Mouse (Mus musculus) limb, embryonic 13.5 days (tissue): ENCODE data around the gene Lhcgr. TPM values are rescaled to one million over a fixed set of nuclear protein-coding genes. Genes with fewer than 3 reads are reported as not detected.

Experiments
- ATAC-seq: fragments of 200-750 bp; cut with Nextera tagmentation; 2 replicates; pipeline ENCODE4 v1.8.0; 2017; ENCODE audit warnings: low read depth, moderate number of reproducible peaks, moderate TSS enrichment; ENCODE audit not compliant: low FRiP score
- H3K27ac ChIP-seq: fragments of 300-500 bp; sonication (generic); 2 replicates; pipeline ENCODE4 v1.5.1; 2015; ENCODE audit warnings: inconsistent platforms, mild to moderate bottlenecking, moderate library complexity
- H3K27me3 ChIP-seq: fragments of 300-500 bp; sonication (generic); 2 replicates; pipeline ENCODE4 v1.6.1; 2015; ENCODE audit warnings: mild to moderate bottlenecking, inconsistent platforms
- H3K36me3 ChIP-seq: fragments of 300-500 bp; sonication (generic); 2 replicates; pipeline ENCODE4 v1.6.1; 2015; ENCODE audit warnings: inconsistent platforms, mild to moderate bottlenecking, moderate library complexity
- H3K4me1 ChIP-seq: fragments of 300-500 bp; sonication (generic); 2 replicates; pipeline ENCODE4 v1.6.1; 2015; ENCODE audit warnings: inconsistent platforms
- H3K4me2 ChIP-seq: fragments of 300-500 bp; sonication (generic); replicated peaks from 2 replicates; pipeline ENCODE4 v1.6.1; 2015; ENCODE audit warnings: inconsistent platforms, mild to moderate bottlenecking, moderate library complexity
- H3K4me3 ChIP-seq: fragments of 300-500 bp; sonication (generic); 2 replicates; pipeline ENCODE4 v1.5.1; 2015; ENCODE audit warnings: moderate library complexity, mild to moderate bottlenecking, inconsistent platforms
- H3K9ac ChIP-seq: fragments of 300-500 bp; sonication (generic); 2 replicates; pipeline ENCODE4 v1.6.1; 2015; ENCODE audit warnings: mild to moderate bottlenecking, inconsistent platforms
- H3K9me3 ChIP-seq: fragments of 300-500 bp; sonication (generic); 2 replicates; pipeline ENCODE4 v1.6.1; 2016; ENCODE audit warnings: inconsistent platforms
- WGBS: fragments of 180-500 bp; shearing (Covaris S2); methylation state at CpG from one replicate; pipeline ENCODE4 v1.1.7; 2015; 5-methylcytosine and 5-hydroxymethylcytosine counted together
- polyA plus RNA-seq: library from polyadenylated mRNA; unstranded; fragments of >200 nt; fragmentation: Nextera tagmentation; extraction: Ambion mirVana; gene quantifications from 2 replicates; pipeline ENCODE4 v1.2.1, GENCODE M21; 2015

Lhcgr gene
- polyA plus RNA-seq, 1 experiment from 2014 or later = 0.51 TPM

DNA sequence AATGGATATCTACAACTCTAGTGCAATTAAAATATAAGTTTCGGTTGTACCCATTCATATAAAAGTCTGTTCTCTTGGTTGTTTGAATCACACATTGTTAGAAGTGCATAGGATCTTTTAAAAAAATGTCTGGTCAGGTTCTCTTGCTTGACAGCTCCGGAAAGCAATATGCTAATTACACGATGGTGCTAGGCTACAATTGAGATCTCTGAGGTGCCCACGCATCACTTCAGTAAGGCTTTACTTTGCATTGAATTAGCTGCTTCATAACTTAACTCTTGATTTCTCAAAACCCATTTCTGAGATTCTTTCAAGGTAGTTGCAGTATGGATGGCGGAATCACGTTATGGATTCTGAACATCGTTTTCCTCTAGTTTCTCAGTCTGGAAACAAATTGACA is 21.7 kb downstream of the Lhcgr start:
- H3K36me3 ChIP-seq = no peaks in the 10 kb centered on the region
- no peak overlapping the region for H3K4me2 ChIP-seq
- H3K4me1 ChIP-seq = peaks cover 19% of the 10 kb centered on the region
- H3K9me3 ChIP-seq = no peaks in the 10 kb centered on the region
- H3K27ac ChIP-seq = no peak overlapping the region
- no peak overlapping the region for H3K9ac ChIP-seq
- no peaks in the 10 kb centered on the region for H3K27me3 ChIP-seq
- WGBS = 85% methylated on average over 7 of the region's 7 CpGs
- no peak for ATAC-seq
- H3K4me3 ChIP-seq = no peak overlapping the region

DNA sequence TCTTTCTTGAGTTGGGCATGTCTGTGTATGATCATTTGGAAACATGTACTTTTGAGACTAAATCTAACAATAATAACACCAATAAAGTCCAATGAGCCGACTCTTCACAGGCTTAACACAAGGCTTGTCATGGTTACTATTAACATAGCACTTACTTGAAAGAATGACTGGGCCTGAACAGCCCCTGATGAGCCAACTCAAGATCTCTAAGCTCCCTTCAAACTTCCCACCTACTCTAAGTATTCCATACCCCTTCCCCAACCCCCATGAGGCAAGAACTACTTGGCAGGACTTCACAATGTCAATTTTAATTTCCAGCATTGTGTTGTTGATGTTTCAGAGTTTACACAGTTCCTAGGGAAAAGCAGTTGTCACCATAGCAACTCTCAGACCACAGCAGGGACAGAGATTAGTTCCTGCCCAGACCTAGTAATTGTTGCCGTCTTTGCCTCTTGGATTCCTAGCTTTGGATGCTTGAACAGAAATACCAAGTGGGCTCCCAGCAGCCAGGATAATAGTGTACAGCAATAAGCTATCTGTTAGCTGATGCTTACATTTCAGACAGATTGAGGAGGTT is 22.4 kb downstream of the Lhcgr start:
- H3K4me1 ChIP-seq = peaks cover 12% of the 10 kb centered on the region
- peak; percentile 20; the same call in 1 of the 2 replicates for ATAC-seq
- H3K27me3 ChIP-seq = no peaks in the 10 kb centered on the region
- no peak overlapping the region for H3K27ac ChIP-seq
- WGBS = 75% methylated on average over 2 of the region's 2 CpGs
- H3K9me3 ChIP-seq = no peaks in the 10 kb centered on the region
- H3K9ac ChIP-seq = no peak overlapping the region
- H3K4me2 ChIP-seq = no peak overlapping the region
- H3K36me3 ChIP-seq = no peaks in the 10 kb centered on the region
- H3K4me3 ChIP-seq = no peak overlapping the region

GRCm38 (mm10) chr17:88766857-88767256 is 24.9 kb downstream of the Lhcgr start:
- H3K36me3 ChIP-seq = no peaks in the 10 kb centered on the region
- H3K27me3 ChIP-seq = no peaks in the 10 kb centered on the region
- H3K27ac ChIP-seq = no peak overlapping the region
- 87% methylated on average over 6 of the region's 6 CpGs for WGBS
- H3K9ac ChIP-seq = no peak overlapping the region
- no peak for ATAC-seq
- H3K4me2 ChIP-seq = no peak overlapping the region
- H3K9me3 ChIP-seq = no peaks in the 10 kb centered on the region
- 0 out of 2 replicates have a peak, but pooled peaks cover 4% of the 10 kb centered on the region for H3K4me1 ChIP-seq
- H3K4me3 ChIP-seq = no peak overlapping the region

GRCm38 (mm10) chr17:88764136-88764485 is 27.7 kb downstream of the Lhcgr start:
- H3K36me3 ChIP-seq = no peaks in the 10 kb centered on the region
- no peak overlapping the region for H3K4me3 ChIP-seq
- no peaks in the 10 kb centered on the region for H3K9me3 ChIP-seq
- WGBS = 58% methylated on average over 3 of the region's 3 CpGs
- ATAC-seq = peak; percentile 49; the same call in 1 of the 2 replicates
- H3K27me3 ChIP-seq = no peaks in the 10 kb centered on the region
- H3K9ac ChIP-seq = no peak overlapping the region
- H3K4me1 ChIP-seq = 0 out of 2 replicates have a peak, but pooled peaks cover 4% of the 10 kb centered on the region
- H3K4me2 ChIP-seq = no peak overlapping the region
- no peak overlapping the region for H3K27ac ChIP-seq

DNA sequence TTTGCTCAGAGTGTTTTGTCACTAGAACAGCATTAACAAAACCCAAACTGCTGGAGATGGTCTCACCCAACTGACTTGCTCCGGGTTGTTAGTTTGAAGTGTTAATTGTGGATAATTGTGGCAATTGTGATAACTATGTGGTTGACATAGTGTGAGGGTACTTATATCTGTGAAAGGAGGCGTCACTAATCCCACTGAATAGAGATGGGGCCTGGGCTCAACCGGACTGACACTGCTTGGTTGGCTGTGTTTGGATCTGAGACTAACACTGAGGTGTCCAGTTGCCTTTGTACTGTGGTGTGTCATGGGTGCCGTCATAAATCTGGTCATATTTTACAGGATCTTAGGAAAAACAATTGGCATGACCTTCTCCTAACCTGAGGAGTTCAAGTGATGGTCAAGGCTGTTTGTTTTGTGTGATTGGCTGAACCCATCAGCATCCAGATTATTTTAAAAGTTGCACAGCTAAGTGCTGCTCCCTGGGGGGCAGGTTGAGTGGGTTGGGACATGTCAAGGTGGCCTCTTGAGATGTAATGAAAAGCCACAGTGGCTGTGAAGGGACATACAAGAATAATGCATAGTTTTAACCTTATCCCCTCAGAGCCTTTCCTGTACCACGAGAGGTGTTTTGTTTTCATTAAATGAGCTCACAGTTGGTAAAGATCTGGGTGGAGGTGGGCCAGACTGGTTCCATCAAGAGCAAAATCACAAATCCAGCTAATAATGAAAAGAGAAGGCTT is 28.2 kb downstream of the Lhcgr start:
- H3K27ac ChIP-seq = no peak overlapping the region
- no peak overlapping the region for H3K4me2 ChIP-seq
- no peak overlapping the region for H3K4me3 ChIP-seq
- H3K9me3 ChIP-seq = no peaks in the 10 kb centered on the region
- 0 out of 2 replicates have a peak, but pooled peaks cover 4% of the 10 kb centered on the region for H3K4me1 ChIP-seq
- H3K36me3 ChIP-seq = no peaks in the 10 kb centered on the region
- H3K9ac ChIP-seq = no peak overlapping the region
- ATAC-seq = no peak; the same call in 1 of the 2 replicates
- 48% methylated on average over 5 of the region's 5 CpGs for WGBS
- H3K27me3 ChIP-seq = no peaks in the 10 kb centered on the region

GRCm38 (mm10) chr17:88758003-88758437 is 33.8 kb downstream of the Lhcgr start:
- no peak for ATAC-seq
- Histone ChIP-seq H3K36me3 (no peaks in the 10 kb centered on the region), H3K9ac (no peak overlapping the region), H3K4me3 (no peak overlapping the region), H3K4me1 (peaks cover 37% of the 10 kb centered on the region), H3K27ac (no peak overlapping the region), H3K4me2 (no peak overlapping the region), H3K27me3 (no peaks in the 10 kb centered on the region), H3K9me3 (no peaks in the 10 kb centered on the region)
- WGBS = 28% methylated on average over 9 of the region's 9 CpGs

DNA sequence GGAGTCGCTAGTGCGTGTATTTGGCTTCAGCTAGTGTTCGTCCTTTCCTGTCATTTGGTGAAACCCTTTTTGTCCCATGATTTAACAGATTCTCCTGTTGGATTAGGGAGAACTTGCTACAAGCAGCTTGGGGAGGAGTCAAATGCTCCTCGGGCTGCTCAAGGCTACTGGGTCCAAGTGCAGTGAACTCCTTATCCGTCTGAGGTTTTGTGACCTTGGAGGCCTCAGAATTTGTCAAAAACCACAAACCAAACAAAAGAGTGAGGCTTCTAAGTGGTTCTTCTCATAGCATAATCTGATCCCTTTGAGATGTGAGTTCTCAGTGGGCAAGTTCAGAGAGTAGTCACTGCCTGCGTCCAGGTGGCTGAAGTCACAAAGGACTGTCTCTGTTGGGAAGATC is 36.0 kb downstream of the Lhcgr start:
- Histone ChIP-seq H3K27ac (no peak overlapping the region), H3K36me3 (no peaks in the 10 kb centered on the region), H3K4me1 (peaks cover 40% of the 10 kb centered on the region), H3K27me3 (no peaks in the 10 kb centered on the region), H3K9ac (no peak overlapping the region), H3K4me2 (no peak overlapping the region), H3K9me3 (no peaks in the 10 kb centered on the region), H3K4me3 (no peak overlapping the region)
- WGBS = 74% methylated on average over 6 of the region's 6 CpGs
- no peak for ATAC-seq

DNA sequence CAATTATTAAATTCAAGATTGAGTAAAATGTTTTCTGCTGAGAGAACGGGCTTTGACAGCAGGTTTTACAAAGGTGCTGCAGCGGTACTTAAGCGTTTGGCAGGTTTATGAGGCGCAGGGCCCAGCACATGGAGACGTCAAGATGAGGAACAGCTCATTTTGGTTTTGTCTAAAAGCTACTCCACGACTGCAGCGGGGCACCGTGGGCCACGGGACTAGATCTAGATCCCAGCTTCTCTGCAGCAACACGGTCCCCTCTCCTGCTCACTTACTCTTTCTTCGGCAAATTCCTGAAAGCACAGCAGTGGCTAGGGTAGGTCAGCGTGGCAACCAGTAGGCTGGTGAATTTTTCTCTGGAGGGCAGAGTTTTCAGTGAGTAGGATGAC is 38.3 kb downstream of the Lhcgr start:
- ATAC-seq = 0 out of 2 replicates have a peak, but pooled peaks have one; percentile 10
- Histone ChIP-seq H3K9me3 (no peaks in the 10 kb centered on the region), H3K27me3 (no peaks in the 10 kb centered on the region), H3K9ac (peak overlapping the region; percentile 31; the same call in 1 of the 2 replicates), H3K27ac (no peak overlapping the region), H3K36me3 (no peaks in the 10 kb centered on the region), H3K4me2 (peak overlapping the region; percentile 56), H3K4me1 (peaks cover 40% of the 10 kb centered on the region), H3K4me3 (peak overlapping the region; percentile 24)
- WGBS = 22% methylated on average over 12 of the region's 12 CpGs

DNA sequence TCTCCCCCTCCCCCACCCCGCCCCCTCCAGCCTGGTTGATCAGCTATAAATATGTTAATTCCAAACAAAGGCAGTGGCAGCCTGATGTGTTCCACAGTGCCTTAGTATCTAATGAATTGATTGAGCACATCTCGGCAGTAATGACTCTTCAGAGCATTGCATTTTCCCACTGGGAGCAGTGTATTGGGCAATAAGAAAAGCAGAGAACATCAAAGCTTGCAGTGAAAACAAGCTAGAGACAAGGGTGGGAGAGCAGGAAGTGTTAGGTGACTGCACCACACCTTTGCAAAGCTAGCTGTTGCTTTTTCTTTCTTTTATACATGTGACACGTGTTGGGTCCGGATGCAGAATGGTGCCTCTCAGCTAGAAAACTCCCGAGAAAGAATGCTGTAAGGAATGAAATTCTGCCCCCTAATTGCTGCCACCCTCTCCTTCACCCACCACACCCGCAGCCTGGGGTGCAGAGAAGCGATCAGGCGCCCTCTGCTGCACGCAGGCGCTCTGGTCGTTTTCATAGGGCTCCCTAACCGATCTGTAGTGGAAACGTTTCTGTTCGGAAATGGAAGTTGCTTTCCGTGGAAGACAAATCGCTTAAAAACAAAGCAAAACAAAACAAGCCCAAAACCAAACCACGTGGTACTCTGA is 38.8 kb downstream of the Lhcgr start:
- H3K4me2 ChIP-seq = peak overlapping the region; percentile 56
- peaks cover 36% of the 10 kb centered on the region for H3K4me1 ChIP-seq
- WGBS = 5% methylated on average over 17 of the region's 17 CpGs
- no peaks in the 10 kb centered on the region for H3K36me3 ChIP-seq
- no peaks in the 10 kb centered on the region for H3K9me3 ChIP-seq
- H3K9ac ChIP-seq = peak overlapping the region; percentile 31; the same call in 1 of the 2 replicates
- peak overlapping the region; percentile 24 for H3K4me3 ChIP-seq
- peak; percentile 58; the same call in 1 of the 2 replicates for ATAC-seq
- H3K27ac ChIP-seq = no peak overlapping the region
- no peaks in the 10 kb centered on the region for H3K27me3 ChIP-seq

DNA sequence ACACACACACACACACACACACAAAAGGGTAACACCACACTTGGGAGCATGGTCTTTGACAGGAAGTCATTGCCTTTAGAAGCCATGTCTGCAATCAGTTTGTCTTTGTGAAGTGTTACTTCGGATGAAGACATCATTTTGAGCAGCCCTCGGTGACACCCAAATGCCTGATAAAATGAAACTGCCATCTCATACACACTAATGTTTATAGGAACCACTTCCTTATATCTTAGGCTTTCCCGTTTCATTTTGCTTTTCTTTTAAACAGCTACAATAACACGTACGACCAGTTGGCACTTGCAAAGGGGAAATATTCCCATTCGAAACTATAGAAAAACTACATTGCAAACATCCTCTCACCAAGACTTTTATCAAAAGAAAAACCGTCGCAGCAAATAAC is 42.1 kb downstream of the Lhcgr start:
- H3K4me1 ChIP-seq = peaks cover 17% of the 10 kb centered on the region

DNA sequence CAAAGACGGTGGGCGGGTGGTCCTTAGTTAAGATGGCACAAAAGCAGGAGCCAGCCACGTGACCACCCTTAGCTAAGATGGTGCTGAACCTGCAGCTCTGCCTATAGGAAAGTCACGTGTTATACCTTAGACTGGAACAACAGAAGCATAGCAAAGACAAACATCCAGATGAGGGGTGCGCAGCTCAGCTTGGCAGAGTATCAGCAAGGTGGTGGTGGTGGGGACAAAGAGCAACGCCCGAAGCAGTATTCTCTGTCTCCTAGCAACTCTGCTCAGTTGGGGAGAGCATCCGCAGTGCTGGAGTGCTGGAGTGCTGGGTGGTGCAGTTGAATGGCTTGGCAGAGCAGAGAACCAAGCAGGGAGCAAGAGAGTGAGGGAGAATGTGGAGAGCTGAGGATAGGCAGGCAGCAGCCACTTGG is 85.5 kb downstream of the Lhcgr start:
- H3K36me3 ChIP-seq = no peaks in the 10 kb centered on the region
- no peak overlapping the region for H3K27ac ChIP-seq
- ATAC-seq = no peak
- no peak overlapping the region for H3K4me2 ChIP-seq
- H3K4me1 ChIP-seq = peaks cover 11% of the 10 kb centered on the region
- H3K9ac ChIP-seq = no peak overlapping the region
- no peaks in the 10 kb centered on the region for H3K27me3 ChIP-seq
- H3K4me3 ChIP-seq = no peak overlapping the region
- 60% methylated on average over 8 of the region's 8 CpGs for WGBS
- no peaks in the 10 kb centered on the region for H3K9me3 ChIP-seq

More for the DNA sequence above, 42.1 kb downstream of the Lhcgr start:
- H3K27ac ChIP-seq = no peak overlapping the region
- no peak for ATAC-seq
- no peaks in the 10 kb centered on the region for H3K27me3 ChIP-seq
- H3K4me3 ChIP-seq = no peak overlapping the region
- 82% methylated on average over 8 of the region's 8 CpGs for WGBS
- H3K9ac ChIP-seq = no peak overlapping the region
- no peaks in the 10 kb centered on the region for H3K9me3 ChIP-seq
- H3K4me2 ChIP-seq = no peak overlapping the region
- no peaks in the 10 kb centered on the region for H3K36me3 ChIP-seq

DNA sequence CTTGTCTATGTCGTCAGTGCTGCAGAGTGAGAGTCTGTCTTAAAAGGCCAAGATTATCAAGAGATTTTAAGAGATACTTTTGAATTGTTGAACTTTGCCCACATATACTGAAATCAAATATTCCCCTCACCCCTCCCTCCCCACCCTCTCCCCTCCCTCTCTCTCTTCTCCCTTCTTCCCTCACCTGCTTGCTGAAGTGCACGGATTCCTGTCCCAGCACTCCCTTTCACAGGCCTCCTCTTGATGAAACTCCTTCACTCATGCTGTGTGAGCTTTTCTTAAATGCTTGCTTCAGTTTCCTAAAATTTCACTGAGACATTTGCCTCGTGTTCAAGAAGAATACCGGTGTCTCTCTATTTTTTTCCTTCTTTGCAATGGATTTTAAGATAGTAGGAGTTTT is 88.7 kb downstream of the Lhcgr start:
- Histone ChIP-seq H3K27me3 (no peaks in the 10 kb centered on the region), H3K36me3 (no peaks in the 10 kb centered on the region), H3K4me1 (peaks cover 11% of the 10 kb centered on the region), H3K9ac (no peak overlapping the region), H3K9me3 (no peaks in the 10 kb centered on the region), H3K27ac (no peak overlapping the region), H3K4me2 (no peak overlapping the region), H3K4me3 (no peak overlapping the region)
- no peak for ATAC-seq
- 39% methylated on average over 4 of the region's 4 CpGs for WGBS
